Mouse (Mus musculus): ENCODE data around the gene Gcnt1.

DNA sequence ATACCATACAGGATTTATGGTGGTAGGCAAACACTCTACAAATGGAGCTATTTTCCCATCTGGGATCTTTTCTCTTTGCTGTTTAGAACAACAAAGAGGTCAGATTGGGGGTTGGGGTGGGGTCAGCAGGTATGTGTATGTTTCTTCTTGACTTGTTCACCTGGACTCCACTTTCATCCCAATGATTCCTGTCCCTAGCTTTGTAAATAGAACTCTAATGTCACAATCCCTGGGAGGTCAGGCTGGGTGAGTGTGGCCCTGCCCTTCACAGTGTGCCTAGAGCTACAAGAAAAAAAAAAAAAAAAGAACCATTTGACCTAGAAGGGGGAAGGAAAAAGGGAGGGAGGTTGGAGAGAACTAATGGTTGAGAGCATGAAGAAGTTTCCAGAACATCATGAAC is 35.9 kb upstream of the Gcnt1 start:
- TF ChIP-seq POLR2A (IDR thresholded peaks at IDR 0.05; ENCODE audit: borderline replicate concordance, extremely low read depth, low read depth, low read length) (no peak), CTCF (IDR thresholded peaks at IDR 0.05; ENCODE audit: insufficient read depth, low read length) (no peak)
